In the genomic region with DNA sequence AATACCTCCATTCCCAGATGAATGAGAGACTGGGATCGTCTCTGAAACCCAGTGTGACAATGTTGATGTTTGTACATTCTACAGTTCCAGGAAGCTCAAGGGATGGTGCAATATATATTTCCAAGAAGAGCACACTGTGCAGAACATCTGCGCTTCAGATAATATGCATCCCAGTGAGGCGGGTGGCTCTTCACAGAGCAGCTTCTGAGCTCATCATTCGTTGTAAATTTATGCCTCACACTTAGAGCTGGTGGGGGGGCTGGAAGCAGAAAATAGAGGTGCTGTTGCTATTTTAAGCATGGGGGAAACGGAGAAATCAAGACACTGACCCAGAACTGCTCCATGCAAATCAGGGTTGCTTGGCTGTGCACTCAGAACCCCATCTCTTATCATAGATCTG, we compare ENCODE assay signal across 20 mouse cellular contexts. TPM values are rescaled to one million over a fixed set of nuclear protein-coding genes. Genes with fewer than 3 reads are reported as not detected.
DNase-seq lines count a peak whose midpoint lies in the region; ATAC-seq and TF ChIP-seq lines count a peak whose summit lies in the region.
"Had no signal": no experiment of that assay in that cellular context is flagged by ENCODE, and none has a peak within 500 bp of the region (broad histone marks: within the 10 kb centered on the region; RNA-seq: fewer than 3 reads in every experiment).

No protein-coding gene starts in this region.

- H3K36me3 ChIP-seq in lung, postnatal 0 days (ENCODE audit: insufficient read depth, low read length), result no peaks in the 10 kb centered on the region
- no peaks in the 10 kb centered on the region for H3K36me3 ChIP-seq in liver, embryonic 12.5 days
- no peaks in the 10 kb centered on the region for H3K36me3 ChIP-seq in kidney, embryonic 15.5 days
- no peaks in the 10 kb centered on the region for H3K36me3 ChIP-seq in hindbrain, embryonic 12.5 days
- H3K36me3 ChIP-seq: embryonic facial prominence, embryonic 15.5 days; heart, embryonic 13.5 days; limb, embryonic 12.5 days; neural tube, embryonic 13.5 days had no signal

- H3K27me3 ChIP-seq in lung, postnatal 0 days (replicated peaks; ENCODE audit: insufficient read depth, low read length), result no peaks in the 10 kb centered on the region
- H3K27me3 ChIP-seq in liver, embryonic 12.5 days (replicated peaks), result no peaks in the 10 kb centered on the region; the same call in 1 of the 2 replicates
- H3K27me3 ChIP-seq in kidney, embryonic 15.5 days, result no peaks in the 10 kb centered on the region
- H3K27me3 ChIP-seq in hindbrain, embryonic 12.5 days, result no peaks in the 10 kb centered on the region
- H3K27me3 ChIP-seq: embryonic facial prominence, embryonic 15.5 days; limb, embryonic 12.5 days; neural tube, embryonic 13.5 days had no signal

- TF ChIP-seq EP300 in lung, postnatal 0 days (IDR thresholded peaks at IDR 0.05), result peak; percentile 56; the same call in 1 of the 2 replicates

- WGBS in lung, postnatal 0 days, result 46% methylated on average over 5 of the region's 5 CpGs
- WGBS in liver, embryonic 12.5 days (ENCODE audit: insufficient replicate concordance), result 30% methylated on average over 5 of the region's 5 CpGs
- 72% methylated on average over 5 of the region's 5 CpGs for WGBS in kidney, embryonic 15.5 days
- 76% methylated on average over 5 of the region's 5 CpGs for WGBS in hindbrain, embryonic 12.5 days

- H3K4me1 ChIP-seq in lung, postnatal 0 days (ENCODE audit: insufficient read depth, low read depth, low read length), result no peaks in the 10 kb centered on the region
- H3K4me1 ChIP-seq in liver, embryonic 12.5 days, result peaks cover 49% of the 10 kb centered on the region
- H3K4me1 ChIP-seq in kidney, embryonic 15.5 days, result peaks cover 16% of the 10 kb centered on the region
- H3K4me1 ChIP-seq in hindbrain, embryonic 12.5 days, result peaks cover 6% of the 10 kb centered on the region

- peak; percentile 60 for ATAC-seq in lung, postnatal 0 days
- ATAC-seq in liver, embryonic 12.5 days, result peak; percentile 68
- no peak for ATAC-seq in kidney, embryonic 15.5 days (replicated peaks; ENCODE audit: low FRiP score)
- no peak for ATAC-seq in hindbrain, embryonic 12.5 days (ENCODE audit: low FRiP score)
- ATAC-seq: forebrain, embryonic 14.5 days had no signal

- no peak overlapping the region for H3K4me3 ChIP-seq in lung, postnatal 0 days (ENCODE audit: low read depth, low read length)
- H3K4me3 ChIP-seq in liver, embryonic 12.5 days, result no peak overlapping the region
- H3K4me3 ChIP-seq in kidney, embryonic 15.5 days (replicated peaks), result no peak overlapping the region
- no peak overlapping the region for H3K4me3 ChIP-seq in hindbrain, embryonic 12.5 days
- H3K4me3 ChIP-seq: embryonic facial prominence, embryonic 15.5 days; heart, embryonic 13.5 days; layer of hippocampus, adult 2 months; limb, embryonic 12.5 days; neural tube, embryonic 13.5 days had no signal

- no peaks in the 10 kb centered on the region for H3K9me3 ChIP-seq in lung, postnatal 0 days (ENCODE audit: low read length)
- no peaks in the 10 kb centered on the region for H3K9me3 ChIP-seq in liver, embryonic 12.5 days (replicated peaks)
- H3K9me3 ChIP-seq in kidney, embryonic 15.5 days (replicated peaks), result no peaks in the 10 kb centered on the region
- no peaks in the 10 kb centered on the region for H3K9me3 ChIP-seq in hindbrain, embryonic 12.5 days (replicated peaks)
- H3K9me3 ChIP-seq: embryonic facial prominence, embryonic 15.5 days; heart, embryonic 13.5 days; limb, embryonic 12.5 days; neural tube, embryonic 13.5 days had no signal

- no peak for TF ChIP-seq CTCF in lung, postnatal 0 days (IDR thresholded peaks at IDR 0.05)

- no peak overlapping the region for H3K4me2 ChIP-seq in lung, postnatal 0 days (replicated peaks; ENCODE audit: low read depth, low read length)
- peak overlapping the region; percentile 16 for H3K4me2 ChIP-seq in liver, embryonic 12.5 days
- H3K4me2 ChIP-seq in kidney, embryonic 15.5 days, result no peak overlapping the region
- no peak overlapping the region for H3K4me2 ChIP-seq in hindbrain, embryonic 12.5 days (replicated peaks)
- H3K4me2 ChIP-seq: embryonic facial prominence, embryonic 15.5 days; heart, embryonic 13.5 days; limb, embryonic 12.5 days; neural tube, embryonic 13.5 days had no signal

- H3K9ac ChIP-seq in lung, postnatal 0 days (replicated peaks; ENCODE audit: low read depth), result no peak overlapping the region
- H3K9ac ChIP-seq in liver, embryonic 12.5 days, result peak overlapping the region; percentile 22; the same call in 1 of the 2 replicates
- H3K9ac ChIP-seq in kidney, embryonic 15.5 days, result no peak overlapping the region
- H3K9ac ChIP-seq in hindbrain, embryonic 12.5 days, result no peak overlapping the region
- H3K9ac ChIP-seq: embryonic facial prominence, embryonic 15.5 days; heart, embryonic 13.5 days; limb, embryonic 12.5 days; neural tube, embryonic 13.5 days had no signal

- peak; percentile 73 for DNase-seq in lung, postnatal 0 days (ENCODE audit: low spot score)
- no peak for DNase-seq in lung, postnatal 10 days
- DNase-seq in frontal cortex, adult 2 months (ENCODE audit: extremely low spot score in 1 of 2, low spot score in 1 of 2), result peak; percentile 74 to 82
- peak; percentile 80 for DNase-seq in telencephalon, adult 2 months (ENCODE audit: low read depth, low spot score)
- DNase-seq: adrenal gland, postnatal 36 days; cerebellum, adult 11 months; gastrocnemius, postnatal 10 days; heart, postnatal 4 days; spleen, adult 18-20 months; thymus, postnatal 25 days had no signal

- H3K27ac ChIP-seq in lung, postnatal 0 days (ENCODE audit: low read length), result 0 out of 2 replicates have a peak overlapping the region, but pooled peaks have one; percentile 16
- peak overlapping the region; percentile 73 for H3K27ac ChIP-seq in liver, embryonic 12.5 days
- no peak overlapping the region for H3K27ac ChIP-seq in kidney, embryonic 15.5 days
- H3K27ac ChIP-seq in hindbrain, embryonic 12.5 days, result no peak overlapping the region
- H3K27ac ChIP-seq: embryonic facial prominence, embryonic 15.5 days; heart, embryonic 13.5 days; layer of hippocampus, adult 2 months; limb, embryonic 12.5 days; neural tube, embryonic 13.5 days; stomach, postnatal 0 days had no signal

RNA-seq across cellular contexts. Expression of a gene that starts 21.7 kb away (rescaled TPM):
- 1.1 and 2.4 TPM in 2 replicates for polyA plus RNA-seq in lung, postnatal 0 days (2015; fragmentation: Nextera tagmentation; extraction: Ambion mirVana)
- 0.19 and 0.22 TPM in 2 replicates for polyA plus RNA-seq in frontal cortex, adult 2 months (2012; rRNA removed)
- polyA plus RNA-seq in liver, embryonic 12.5 days (2016; fragmentation: Nextera tagmentation; extraction: Ambion mirVana), result not detected in 2 replicates
- polyA plus RNA-seq in kidney, embryonic 15.5 days (2015; fragmentation: Nextera tagmentation; extraction: Ambion mirVana), result 42.4 and 48.6 TPM in 2 replicates
- polyA plus RNA-seq in hindbrain, embryonic 12.5 days (2016; fragmentation: Nextera tagmentation; extraction: Ambion mirVana), result 0.19 TPM in 1 of 2 replicates, not detected in the other
- polyA plus RNA-seq: forebrain, embryonic 14.5 days had no signal

RNA-seq across cellular contexts. Expression of a gene that starts 51.6 kb away (rescaled TPM):
- polyA plus RNA-seq in lung, postnatal 0 days (2015; fragmentation: Nextera tagmentation; extraction: Ambion mirVana), result 1.2 and 2.7 TPM in 2 replicates
- polyA plus RNA-seq in frontal cortex, adult 2 months (2012; rRNA removed), result 0.06 and 0.12 TPM in 2 replicates
- polyA plus RNA-seq in liver, embryonic 12.5 days (2016; fragmentation: Nextera tagmentation; extraction: Ambion mirVana), result not detected in 2 replicates
- 14.2 and 14.3 TPM in 2 replicates for polyA plus RNA-seq in kidney, embryonic 15.5 days (2015; fragmentation: Nextera tagmentation; extraction: Ambion mirVana)
- 0.29 and 0.36 TPM in 2 replicates for polyA plus RNA-seq in hindbrain, embryonic 12.5 days (2016; fragmentation: Nextera tagmentation; extraction: Ambion mirVana)
- polyA plus RNA-seq: heart, embryonic 13.5 days had no signal

RNA-seq across cellular contexts. Expression of a gene that starts 54.9 kb away (rescaled TPM):
- polyA plus RNA-seq in lung, postnatal 0 days (2015; fragmentation: Nextera tagmentation; extraction: Ambion mirVana), result 128 and 130 TPM in 2 replicates
- 92.7 and 95.5 TPM in 2 replicates for polyA plus RNA-seq in frontal cortex, adult 2 months (2012; rRNA removed)
- 17.2 and 19.6 TPM in 2 replicates for polyA plus RNA-seq in liver, embryonic 12.5 days (2016; fragmentation: Nextera tagmentation; extraction: Ambion mirVana)
- 128 TPM in 2 replicates for polyA plus RNA-seq in kidney, embryonic 15.5 days (2015; fragmentation: Nextera tagmentation; extraction: Ambion mirVana)
- 47.6 and 68.4 TPM in 2 replicates for polyA plus RNA-seq in hindbrain, embryonic 12.5 days (2016; fragmentation: Nextera tagmentation; extraction: Ambion mirVana)

Comparison
In these comparisons a context has a peak if more than half of its experiments do, and no peak if none do; other contexts are left out.
1. ATAC-seq: peak in lung, postnatal 0 days (single experiment) and liver, embryonic 12.5 days (single experiment); none in kidney, embryonic 15.5 days (single experiment) and hindbrain, embryonic 12.5 days (single experiment).
2. H3K27ac ChIP-seq: peak in lung, postnatal 0 days (single experiment) and liver, embryonic 12.5 days (single experiment); none in kidney, embryonic 15.5 days (single experiment) and hindbrain, embryonic 12.5 days (single experiment).
3. RNA of a gene that starts 21.7 kb away (polyA plus RNA-seq): 42.4 to 48.6 TPM in kidney, embryonic 15.5 days; 1.1 to 2.4 TPM in lung, postnatal 0 days, 0.19 to 0.22 TPM in frontal cortex, adult 2 months, 0.19 TPM in hindbrain, embryonic 12.5 days and not detected in liver, embryonic 12.5 days; every median in the first group is over 10 times any median in the second.